Comparison of ENCODE assay signal across 13 mouse cellular contexts in the genomic region with DNA sequence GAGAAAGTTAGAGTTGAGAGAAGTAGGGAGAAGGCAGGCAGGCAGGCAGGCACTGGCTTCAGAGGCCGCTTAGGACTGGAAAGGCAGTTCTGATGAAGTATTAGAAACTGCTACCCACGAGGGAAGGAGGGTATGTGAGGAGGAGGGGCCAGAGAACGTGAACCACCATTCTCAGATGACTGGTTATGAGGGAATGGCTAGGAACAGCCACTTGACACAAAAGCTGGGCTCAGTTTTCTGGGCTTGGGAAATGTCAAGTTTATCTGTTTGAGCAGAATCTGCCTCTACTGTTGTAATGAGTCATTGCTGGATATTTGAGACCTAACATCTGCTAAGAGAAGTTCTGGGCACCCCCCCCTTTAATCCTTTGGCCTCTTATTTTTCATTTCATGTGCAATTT.
DNase-seq lines count a peak whose midpoint lies in the region; ATAC-seq lines count a peak whose summit lies in the region.
"Had no signal": no experiment of that assay in that cellular context is flagged by ENCODE, and none has a peak within 500 bp of the region (broad histone marks: within the 10 kb centered on the region; RNA-seq: fewer than 3 reads in every experiment).

No protein-coding gene starts in this region.

- no peak overlapping the region for H3K27ac ChIP-seq in kidney, embryonic 16.5 days (ENCODE audit: low read length)
- no peak overlapping the region for H3K27ac ChIP-seq in neural tube, embryonic 15.5 days (replicated peaks)
- H3K27ac ChIP-seq: embryonic facial prominence, embryonic 15.5 days; limb, embryonic 13.5 days had no signal

- no peaks in the 10 kb centered on the region for H3K36me3 ChIP-seq in kidney, embryonic 16.5 days (ENCODE audit: insufficient read depth, low read length)
- no peaks in the 10 kb centered on the region for H3K36me3 ChIP-seq in neural tube, embryonic 15.5 days
- H3K36me3 ChIP-seq: embryonic facial prominence, embryonic 15.5 days; limb, embryonic 13.5 days had no signal

- no peaks in the 10 kb centered on the region for H3K27me3 ChIP-seq in kidney, embryonic 16.5 days (ENCODE audit: insufficient read depth, low read length)
- H3K27me3 ChIP-seq in neural tube, embryonic 15.5 days (replicated peaks), result no peaks in the 10 kb centered on the region
- H3K27me3 ChIP-seq: embryonic facial prominence, embryonic 15.5 days; limb, embryonic 13.5 days had no signal

- 15% methylated on average over 3 of the region's 3 CpGs for WGBS in kidney, embryonic 16.5 days
- whole genome bisulfite sequencing in neural tube, embryonic 15.5 days, result 56% methylated on average over 3 of the region's 3 CpGs

- no peak overlapping the region for H3K9ac ChIP-seq in kidney, embryonic 16.5 days (replicated peaks; ENCODE audit: low read length)
- no peak overlapping the region for H3K9ac ChIP-seq in neural tube, embryonic 15.5 days (replicated peaks)
- H3K9ac ChIP-seq: embryonic facial prominence, embryonic 15.5 days; limb, embryonic 13.5 days had no signal

- no peak overlapping the region for H3K4me3 ChIP-seq in kidney, embryonic 16.5 days (ENCODE audit: low read length)
- no peak overlapping the region for H3K4me3 ChIP-seq in neural tube, embryonic 15.5 days (replicated peaks)
- H3K4me3 ChIP-seq: embryonic facial prominence, embryonic 15.5 days; limb, embryonic 13.5 days had no signal

- H3K4me1 ChIP-seq in kidney, embryonic 16.5 days (ENCODE audit: insufficient read depth, low read length), result 0 out of 2 replicates have a peak, but pooled peaks cover 8% of the 10 kb centered on the region
- no peaks in the 10 kb centered on the region for H3K4me1 ChIP-seq in neural tube, embryonic 15.5 days
- H3K4me1 ChIP-seq: embryonic facial prominence, embryonic 15.5 days; limb, embryonic 13.5 days had no signal

- no peak overlapping the region for H3K4me2 ChIP-seq in kidney, embryonic 16.5 days (replicated peaks; ENCODE audit: low read depth, low read length)
- no peak overlapping the region for H3K4me2 ChIP-seq in neural tube, embryonic 15.5 days
- H3K4me2 ChIP-seq: embryonic facial prominence, embryonic 15.5 days; limb, embryonic 13.5 days had no signal

- peak; percentile 8 for DNase-seq in adrenal gland, postnatal 14 days
- DNase-seq in adrenal gland, adult 18-20 months (ENCODE audit: low spot score in 2 of 2), result no peak
- no peak for DNase-seq in kidney, adult 8-10 months
- DNase-seq in embryo, embryonic 10.5 days (ENCODE audit: low spot score), result peak; percentile 18
- peak; percentile 10 for DNase-seq in heart, postnatal 4 days
- no peak for DNase-seq in MN1 (ENCODE audit: low spot score)
- DNase-seq: cerebellum, adult 2 months; right cerebral cortex, postnatal 4 days had no signal

- ATAC-seq in kidney, embryonic 16.5 days (ENCODE audit: low FRiP score, low TSS enrichment), result peak; percentile 39; the same call in 1 of the 2 replicates
- no peak for ATAC-seq in neural tube, embryonic 15.5 days (ENCODE audit: low FRiP score)
- ATAC-seq: hindbrain, embryonic 16.5 days had no signal

- no peaks in the 10 kb centered on the region for H3K9me3 ChIP-seq in kidney, embryonic 16.5 days (ENCODE audit: low read length)
- no peaks in the 10 kb centered on the region for H3K9me3 ChIP-seq in neural tube, embryonic 15.5 days (replicated peaks)
- H3K9me3 ChIP-seq: embryonic facial prominence, embryonic 15.5 days; limb, embryonic 13.5 days had no signal

Comparison
In these comparisons a context has a peak if more than half of its experiments do, and no peak if none do; other contexts are left out.
1. DNase-seq: peak in adrenal gland, postnatal 14 days (single experiment), embryo, embryonic 10.5 days (single experiment) and heart, postnatal 4 days (single experiment); none in adrenal gland, adult 18-20 months (0 of 2), kidney, adult 8-10 months (0 of 2) and MN1 (single experiment).